Mouse (Mus musculus) heart, embryonic 12.5 days (tissue): ENCODE measurements at regions not wholly inside any gene's neighbourhood (a gene's known extent, or its start where the extent isn't known, plus 50 kb on each side); places are given as distances from the start of the nearest gene placed in this dataset.

Source experiments
- ATAC-seq: fragments of 200-750 bp; cut with Nextera tagmentation; 2 replicates; pipeline ENCODE4 v1.8.0; 2017; ENCODE audit warnings: moderate TSS enrichment, moderate library complexity; ENCODE audit not compliant: insufficient number of reproducible peaks, low FRiP score
- H3K27ac ChIP-seq: fragments of 300-500 bp; sonication (generic); 2 replicates; pipeline ENCODE4 v1.5.1; 2016; ENCODE audit warnings: mild to moderate bottlenecking, moderate library complexity; ENCODE audit not compliant: poor library complexity, severe bottlenecking
- H3K27me3 ChIP-seq: fragments of 300-500 bp; sonication (generic); replicated peaks from 2 replicates; pipeline ENCODE4 v1.6.1; 2016; ENCODE audit warnings: mild to moderate bottlenecking, moderate library complexity
- H3K36me3 ChIP-seq: fragments of 300-500 bp; sonication (generic); 2 replicates; pipeline ENCODE4 v1.6.1; 2016; ENCODE audit warnings: mild to moderate bottlenecking, moderate library complexity
- H3K4me1 ChIP-seq: fragments of 300-500 bp; sonication (generic); replicated peaks from 2 replicates; pipeline ENCODE4 v1.6.1; 2016; ENCODE audit warnings: mild to moderate bottlenecking
- H3K4me2 ChIP-seq: fragments of 300-500 bp; sonication (generic); 2 replicates; pipeline ENCODE4 v1.6.1; 2016; ENCODE audit warnings: mild to moderate bottlenecking, moderate library complexity
- H3K4me3 ChIP-seq: fragments of 300-500 bp; sonication (generic); 2 replicates; pipeline ENCODE4 v1.5.1; 2016; ENCODE audit warnings: mild to moderate bottlenecking
- H3K9ac ChIP-seq: fragments of 300-500 bp; sonication (generic); 2 replicates; pipeline ENCODE4 v1.6.1; 2016; ENCODE audit warnings: mild to moderate bottlenecking, moderate library complexity
- H3K9me3 ChIP-seq: fragments of 300-500 bp; sonication (generic); replicated peaks from 2 replicates; pipeline ENCODE4 v1.6.1; 2016; ENCODE audit warnings: mild to moderate bottlenecking, moderate library complexity
- WGBS: fragments of 180-500 bp; shearing (Covaris S2); methylation state at CpG from one replicate; pipeline ENCODE4 v1.1.7; 2016; 5-methylcytosine and 5-hydroxymethylcytosine counted together

DNA sequence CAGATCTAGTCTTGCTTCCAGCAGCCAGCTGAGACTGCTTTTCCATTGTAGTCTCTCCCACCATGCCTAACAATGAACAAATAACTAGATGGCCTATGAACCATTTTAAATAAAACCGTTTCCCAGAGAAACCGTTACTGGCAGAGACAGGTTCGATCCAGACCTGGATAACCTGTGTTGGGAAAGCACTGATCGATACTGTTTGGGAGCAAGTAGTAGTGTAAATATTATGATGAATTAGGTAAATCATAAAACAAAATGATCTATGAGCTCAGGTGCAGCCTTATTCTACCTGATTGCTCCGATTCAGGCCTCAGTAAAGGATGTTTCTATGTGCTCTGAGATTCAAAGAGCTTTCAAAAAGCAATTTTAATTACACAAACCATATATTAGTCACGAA lies 211.9 kb upstream of the Nr5a2 start:
- H3K4me2 ChIP-seq: no peak overlapping the region
- H3K27ac ChIP-seq: no peak overlapping the region
- H3K4me1 ChIP-seq: 0 out of 2 replicates have a peak, but pooled peaks cover 3% of the 10 kb centered on the region
- no peak for ATAC-seq
- no peaks in the 10 kb centered on the region for H3K36me3 ChIP-seq
- H3K9ac ChIP-seq: no peak overlapping the region
- H3K4me3 ChIP-seq: no peak overlapping the region
- no peaks in the 10 kb centered on the region for H3K9me3 ChIP-seq
- WGBS: 90% methylated on average over 6 of the region's 6 CpGs
- H3K27me3 ChIP-seq: no peaks in the 10 kb centered on the region

DNA sequence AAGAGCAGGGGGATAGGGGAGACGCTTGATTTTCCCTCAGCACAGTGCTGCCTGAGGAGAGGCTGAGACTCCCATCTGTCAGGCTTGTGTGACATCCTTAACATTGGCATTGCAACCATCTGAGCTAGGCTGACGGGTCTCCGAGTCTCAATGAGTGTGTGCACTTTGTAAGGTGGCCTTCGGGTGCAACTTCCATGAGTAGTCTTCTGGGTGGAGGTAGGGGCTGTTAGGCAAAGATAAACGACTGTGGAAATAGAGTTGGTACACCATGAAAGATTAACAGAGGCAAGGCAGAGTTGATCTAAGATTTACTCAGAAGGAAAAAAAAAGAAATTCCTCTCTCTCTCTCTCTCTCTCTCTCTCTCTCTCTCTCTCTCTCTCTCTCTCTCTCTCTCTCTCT lies 211.2 kb upstream of the Nr5a2 start:
- Histone ChIP-seq H3K9me3 (no peaks in the 10 kb centered on the region), H3K9ac (no peak overlapping the region), H3K4me1 (0 out of 2 replicates have a peak, but pooled peaks cover 3% of the 10 kb centered on the region), H3K27me3 (no peaks in the 10 kb centered on the region), H3K4me3 (no peak overlapping the region), H3K4me2 (no peak overlapping the region), H3K36me3 (no peaks in the 10 kb centered on the region), H3K27ac (no peak overlapping the region)
- 56% methylated on average over 5 of the region's 5 CpGs for WGBS
- no peak for ATAC-seq

DNA sequence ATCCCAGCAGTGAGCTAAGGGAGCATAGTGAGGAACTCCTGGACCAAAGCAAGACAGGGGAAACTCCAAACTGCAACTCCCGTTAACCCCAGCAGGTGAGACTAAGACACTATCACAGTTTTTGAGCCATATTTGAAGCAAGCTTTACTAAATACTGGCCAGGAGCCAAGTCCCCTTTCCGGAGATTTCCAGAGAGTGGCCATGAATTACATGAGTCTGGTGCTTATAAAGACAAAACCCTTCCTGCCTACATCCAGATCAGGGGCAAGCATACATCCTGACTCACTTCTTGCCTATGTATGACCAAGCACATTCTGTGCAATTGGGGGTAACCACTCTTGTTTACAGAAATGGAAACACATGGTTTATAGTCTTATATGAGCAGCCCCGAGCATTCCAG lies 187.6 kb upstream of the Nr5a2 start:
- ATAC-seq: no peak
- no peaks in the 10 kb centered on the region for H3K9me3 ChIP-seq
- H3K27ac ChIP-seq: no peak overlapping the region
- 43% methylated on average over 3 of the region's 3 CpGs for WGBS
- no peak overlapping the region for H3K4me2 ChIP-seq
- no peak overlapping the region for H3K4me3 ChIP-seq
- H3K9ac ChIP-seq: no peak overlapping the region
- H3K27me3 ChIP-seq: no peaks in the 10 kb centered on the region
- H3K4me1 ChIP-seq: peaks cover 7% of the 10 kb centered on the region; the same call in 1 of the 2 replicates
- H3K36me3 ChIP-seq: no peaks in the 10 kb centered on the region

DNA sequence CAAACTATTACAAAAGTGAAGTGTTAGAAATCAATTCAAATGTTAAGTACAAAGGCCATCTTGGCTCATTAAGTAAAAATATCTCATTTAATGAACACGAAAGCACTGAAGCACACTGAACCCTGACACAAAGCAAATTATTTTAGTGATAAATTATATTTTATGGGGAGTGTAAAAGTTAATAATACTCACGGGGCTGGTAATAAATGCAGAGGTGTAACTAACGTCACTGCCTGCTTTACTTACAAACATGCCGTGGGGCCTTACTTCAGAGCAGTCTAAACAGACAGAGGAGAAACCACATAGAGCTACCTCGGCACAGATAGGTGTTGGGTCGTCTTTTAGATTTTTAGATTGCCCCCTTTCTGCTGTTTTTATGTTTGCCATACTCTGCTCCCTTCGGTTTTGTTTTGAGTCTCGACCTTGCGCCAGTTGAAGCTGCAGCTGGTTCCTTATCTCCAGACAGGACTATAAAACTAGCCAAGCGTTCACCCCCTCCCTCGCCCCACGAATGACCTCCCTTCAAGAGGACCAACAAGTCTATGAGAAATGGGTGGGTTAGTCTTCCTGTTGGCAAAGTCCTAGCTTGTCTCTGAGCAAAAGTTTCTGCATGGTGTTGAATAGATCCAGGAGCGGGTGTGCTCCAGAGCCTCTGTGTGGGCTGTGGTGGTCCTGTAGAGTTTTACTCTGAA lies 181.8 kb upstream of the Nr5a2 start:
- H3K9ac ChIP-seq: no peak overlapping the region
- whole genome bisulfite sequencing: 51% methylated on average over 13 of the region's 13 CpGs
- no peaks in the 10 kb centered on the region for H3K9me3 ChIP-seq
- no peak overlapping the region for H3K4me3 ChIP-seq
- H3K36me3 ChIP-seq: no peaks in the 10 kb centered on the region
- H3K4me1 ChIP-seq: peaks cover 5% of the 10 kb centered on the region; the same call in 1 of the 2 replicates
- no peak overlapping the region for H3K27ac ChIP-seq
- H3K27me3 ChIP-seq: no peaks in the 10 kb centered on the region
- no peak for ATAC-seq
- no peak overlapping the region for H3K4me2 ChIP-seq

DNA sequence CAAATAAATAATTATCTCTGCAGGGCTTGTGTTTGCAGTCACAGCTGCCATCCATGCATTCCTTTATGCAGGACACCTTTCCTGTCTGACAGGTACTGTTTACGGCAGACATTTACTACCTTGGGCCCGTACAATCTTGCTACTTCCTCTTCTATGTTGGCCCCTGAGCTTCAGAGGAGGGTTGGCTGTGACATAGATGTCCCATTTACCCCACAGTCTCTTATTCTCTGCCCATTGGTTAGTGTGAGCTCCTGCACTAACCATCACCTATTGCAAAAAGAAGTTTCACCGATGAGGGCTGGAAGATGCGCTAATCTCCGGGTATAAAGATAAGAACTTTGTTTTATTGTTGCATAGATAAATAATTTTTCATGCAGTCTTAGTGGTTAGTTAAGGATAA lies 181.1 kb upstream of the Nr5a2 start:
- no peak overlapping the region for H3K27ac ChIP-seq
- no peaks in the 10 kb centered on the region for H3K9me3 ChIP-seq
- H3K4me1 ChIP-seq: peaks cover 5% of the 10 kb centered on the region; the same call in 1 of the 2 replicates
- H3K9ac ChIP-seq: no peak overlapping the region
- no peak overlapping the region for H3K4me2 ChIP-seq
- H3K36me3 ChIP-seq: no peaks in the 10 kb centered on the region
- 80% methylated on average over 5 of the region's 5 CpGs for WGBS
- H3K4me3 ChIP-seq: no peak overlapping the region
- no peak for ATAC-seq
- H3K27me3 ChIP-seq: no peaks in the 10 kb centered on the region

DNA sequence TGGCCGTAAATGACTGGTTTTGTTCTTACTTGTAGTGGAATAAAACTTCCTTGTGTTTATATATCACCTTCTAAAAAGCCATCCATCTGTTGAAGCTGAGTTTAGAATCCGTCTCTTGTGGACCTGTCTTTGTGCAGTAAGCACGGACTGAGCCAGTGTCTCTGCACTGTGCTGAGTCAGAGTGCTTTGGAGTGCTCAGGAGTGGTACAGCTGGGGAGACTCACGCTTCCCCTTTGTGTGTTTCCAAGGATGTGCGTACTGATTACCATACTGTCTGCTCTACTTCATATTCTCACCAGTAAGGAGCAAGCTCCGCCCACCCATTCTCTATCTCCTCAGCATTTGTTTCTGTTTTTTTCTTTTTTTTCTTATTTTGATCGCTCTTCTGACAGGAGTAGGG lies 175.9 kb upstream of the Nr5a2 start:
- Histone ChIP-seq H3K4me2 (no peak overlapping the region), H3K27me3 (no peaks in the 10 kb centered on the region), H3K36me3 (no peaks in the 10 kb centered on the region), H3K9me3 (no peaks in the 10 kb centered on the region), H3K4me1 (no peaks in the 10 kb centered on the region), H3K4me3 (no peak overlapping the region), H3K9ac (no peak overlapping the region), H3K27ac (no peak overlapping the region)
- ATAC-seq: no peak
- 63% methylated on average over 7 of the region's 7 CpGs for WGBS

DNA sequence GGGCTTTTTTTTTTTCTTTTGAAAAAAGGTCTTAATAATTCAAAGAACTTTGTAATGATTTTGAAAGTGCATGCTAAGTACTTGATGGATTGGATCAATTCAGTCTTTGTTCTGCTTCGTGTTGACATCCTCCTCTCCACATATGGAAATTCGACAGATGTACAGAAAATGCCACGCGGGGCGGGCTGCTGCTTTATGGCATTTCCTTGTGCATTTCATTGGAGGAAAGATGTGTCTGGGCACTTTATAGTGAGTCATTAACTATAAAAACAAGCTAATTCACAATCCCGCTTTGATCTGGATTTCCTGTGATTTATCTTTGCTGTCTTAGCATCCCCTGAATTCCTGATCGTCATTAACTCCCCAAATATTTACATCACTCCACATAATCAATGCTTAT lies 173.5 kb upstream of the Nr5a2 start:
- 65% methylated on average over 7 of the region's 7 CpGs for WGBS
- no peak overlapping the region for H3K9ac ChIP-seq
- no peak overlapping the region for H3K4me2 ChIP-seq
- no peak for ATAC-seq
- H3K27ac ChIP-seq: no peak overlapping the region
- H3K4me1 ChIP-seq: no peaks in the 10 kb centered on the region
- no peaks in the 10 kb centered on the region for H3K36me3 ChIP-seq
- no peak overlapping the region for H3K4me3 ChIP-seq
- H3K27me3 ChIP-seq: no peaks in the 10 kb centered on the region
- no peaks in the 10 kb centered on the region for H3K9me3 ChIP-seq

DNA sequence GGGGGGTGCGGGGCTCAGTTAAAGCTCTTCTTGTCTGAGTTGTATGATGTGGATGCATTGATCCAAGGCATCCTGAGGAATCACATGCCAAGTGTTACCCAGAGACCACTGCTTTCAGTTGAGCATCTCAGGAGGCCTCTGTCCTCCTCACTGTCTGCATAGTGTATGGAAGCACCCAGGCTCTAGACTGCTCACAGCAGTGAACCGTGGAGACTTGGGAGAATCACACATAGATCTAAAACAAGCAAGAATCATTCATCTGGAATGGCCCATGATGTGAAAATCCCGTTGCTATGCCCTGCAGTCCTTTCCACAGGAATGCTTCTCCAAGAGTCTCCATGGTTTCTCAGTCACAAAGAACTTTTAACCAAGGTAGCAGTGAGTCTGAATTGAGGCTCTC lies 170.0 kb upstream of the Nr5a2 start:
- WGBS: 69% methylated on average over 3 of the region's 3 CpGs
- Histone ChIP-seq H3K4me3 (no peak overlapping the region), H3K27me3 (no peaks in the 10 kb centered on the region), H3K9ac (no peak overlapping the region), H3K4me2 (no peak overlapping the region), H3K27ac (no peak overlapping the region), H3K9me3 (no peaks in the 10 kb centered on the region), H3K4me1 (no peaks in the 10 kb centered on the region), H3K36me3 (no peaks in the 10 kb centered on the region)
- no peak for ATAC-seq

DNA sequence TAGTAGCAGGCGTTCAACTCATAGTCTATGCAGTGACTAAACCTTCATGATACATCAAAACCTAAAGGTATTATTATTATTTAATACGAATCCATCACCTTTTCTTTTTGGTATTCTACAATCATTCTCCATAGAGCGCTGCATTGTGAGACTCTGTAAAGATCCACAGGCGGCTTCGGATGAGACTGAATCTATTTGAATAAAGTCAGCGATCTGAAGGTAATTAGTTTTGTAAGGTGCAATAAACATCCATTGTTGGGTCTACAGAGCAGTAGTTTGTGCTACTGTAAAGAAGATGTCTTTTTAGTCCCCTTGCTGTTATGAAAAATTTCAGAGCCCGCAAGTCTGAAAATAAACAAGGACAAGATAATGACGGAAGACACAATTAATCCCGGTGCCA lies 168.9 kb upstream of the Nr5a2 start:
- no peak overlapping the region for H3K27ac ChIP-seq
- H3K4me2 ChIP-seq: no peak overlapping the region
- no peak overlapping the region for H3K9ac ChIP-seq
- no peaks in the 10 kb centered on the region for H3K36me3 ChIP-seq
- no peaks in the 10 kb centered on the region for H3K9me3 ChIP-seq
- no peaks in the 10 kb centered on the region for H3K4me1 ChIP-seq
- H3K4me3 ChIP-seq: no peak overlapping the region
- WGBS: 89% methylated on average over 9 of the region's 9 CpGs
- ATAC-seq: no peak
- no peaks in the 10 kb centered on the region for H3K27me3 ChIP-seq

DNA sequence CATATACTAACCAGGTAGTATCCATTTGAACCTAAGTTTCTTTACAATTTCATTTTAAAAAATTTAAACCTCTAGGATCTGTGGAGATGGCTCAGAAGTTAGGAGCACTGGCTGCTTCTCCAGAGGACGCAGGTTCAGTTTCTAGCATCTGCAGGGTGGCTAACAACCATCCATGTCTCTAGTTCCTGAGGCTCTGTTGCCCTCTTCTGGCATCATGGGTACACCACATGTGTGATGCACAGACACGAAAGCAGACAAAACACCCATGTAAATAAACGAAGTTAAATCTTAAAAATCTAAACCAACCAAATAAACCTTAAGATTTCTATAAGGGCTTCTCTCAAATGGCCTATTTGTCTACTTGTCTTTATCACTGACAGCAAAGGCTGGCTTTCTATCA lies 157.6 kb upstream of the Nr5a2 start:
- 66% methylated on average over 3 of the region's 3 CpGs for whole genome bisulfite sequencing

DNA sequence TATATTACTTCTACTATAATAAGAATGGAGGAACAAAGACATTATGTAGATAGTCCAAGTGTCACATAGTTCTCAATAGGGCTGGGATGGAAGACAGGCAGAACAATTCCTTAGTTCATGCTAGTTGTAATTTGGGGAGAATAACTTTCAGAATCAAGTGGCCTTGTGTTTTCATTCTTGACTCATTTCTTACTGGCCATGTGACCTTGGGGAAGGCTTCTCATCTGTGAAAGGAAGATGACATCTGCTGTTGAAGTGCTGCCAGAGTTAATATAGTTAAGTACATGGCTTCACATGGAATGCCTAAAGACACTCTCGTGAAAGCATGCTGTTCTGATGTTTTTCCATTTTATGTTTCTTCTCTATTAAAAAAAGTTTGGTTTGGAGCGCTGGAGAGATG lies 146.2 kb upstream of the Nr5a2 start:
- Histone ChIP-seq H3K4me2 (no peak overlapping the region), H3K4me3 (no peak overlapping the region), H3K27ac (no peak overlapping the region), H3K9me3 (no peaks in the 10 kb centered on the region), H3K9ac (no peak overlapping the region), H3K36me3 (no peaks in the 10 kb centered on the region), H3K27me3 (no peaks in the 10 kb centered on the region), H3K4me1 (no peaks in the 10 kb centered on the region)
- no peak for ATAC-seq
- WGBS: 86% methylated on average over 2 of the region's 2 CpGs

More for the DNA sequence above, 157.6 kb upstream of the Nr5a2 start:
- Histone ChIP-seq H3K27ac (no peak overlapping the region), H3K27me3 (no peaks in the 10 kb centered on the region), H3K9ac (no peak overlapping the region), H3K4me2 (no peak overlapping the region), H3K36me3 (no peaks in the 10 kb centered on the region), H3K4me3 (no peak overlapping the region), H3K9me3 (peaks cover 4% of the 10 kb centered on the region; the same call in 1 of the 2 replicates), H3K4me1 (no peaks in the 10 kb centered on the region)
- no peak for ATAC-seq

DNA sequence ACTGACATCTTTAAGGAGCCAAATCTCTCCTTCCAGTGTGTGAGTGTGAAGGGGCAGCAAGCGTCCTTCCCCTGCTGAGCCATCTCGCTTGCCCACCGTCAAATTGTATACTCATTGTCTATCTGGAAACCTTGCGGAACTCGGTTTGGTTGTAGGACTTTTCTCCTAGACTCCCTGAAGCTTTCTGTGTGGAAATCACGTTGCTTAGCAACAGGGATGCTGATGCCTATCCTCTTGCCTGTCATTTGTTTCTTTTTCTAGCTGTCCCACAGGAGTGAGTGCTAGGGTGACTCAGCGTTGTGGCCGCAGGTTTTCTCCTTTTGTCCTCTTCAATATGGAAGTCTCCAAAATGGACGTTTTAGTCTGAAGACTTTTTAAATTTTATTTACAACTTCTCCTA lies 131.5 kb upstream of the Nr5a2 start:
- no peak overlapping the region for H3K9ac ChIP-seq
- ATAC-seq: no peak
- H3K9me3 ChIP-seq: no peaks in the 10 kb centered on the region
- no peaks in the 10 kb centered on the region for H3K4me1 ChIP-seq
- no peak overlapping the region for H3K4me2 ChIP-seq
- H3K4me3 ChIP-seq: no peak overlapping the region
- 33% methylated on average over 9 of the region's 9 CpGs for WGBS
- H3K27me3 ChIP-seq: no peaks in the 10 kb centered on the region
- no peak overlapping the region for H3K27ac ChIP-seq
- no peaks in the 10 kb centered on the region for H3K36me3 ChIP-seq
